Mouse (Mus musculus): ENCODE measurements at regions not wholly inside any gene's neighbourhood (a gene's known extent, or its start where the extent isn't known, plus 50 kb on each side); places are given as distances from the start of the nearest gene placed in this dataset.

- H3K4me3 ChIP-seq: no peak overlapping the region
- H3K27ac ChIP-seq: no peak overlapping the region
- no peak for DNase-seq (ENCODE audit: low spot score in 2 of 2)
- TF ChIP-seq CTCF (conservative IDR thresholded peaks at IDR 0.05): no peak
Observed at GRCm38 (mm10) chr3:133877310-133877709, 332.4 kb upstream of the Tet2 start.

- Histone ChIP-seq H3K4me3 (no peak overlapping the region), H3K27ac (no peak overlapping the region)
- no peak for TF ChIP-seq CTCF (conservative IDR thresholded peaks at IDR 0.05)
Observed at GRCm38 (mm10) chr3:133880626-133881025, 335.7 kb upstream of the Tet2 start.

GRCm38 (mm10) chr3:133901931-133902330 is 334.4 kb upstream of the Cxxc4 start:
- no peak overlapping the region for H3K4me3 ChIP-seq
- no peak overlapping the region for H3K27ac ChIP-seq
- no peak for TF ChIP-seq CTCF (conservative IDR thresholded peaks at IDR 0.05)
- DNase-seq (ENCODE audit: low spot score in 2 of 2): no peak

More at GRCm38 (mm10) chr3:133880626-133881025, 335.7 kb upstream of the Tet2 start:
- DNase-seq (ENCODE audit: low spot score in 2 of 2): no peak

GRCm38 (mm10) chr3:133922200-133922599 is 314.1 kb upstream of the Cxxc4 start:
- Histone ChIP-seq H3K27ac (no peak overlapping the region), H3K4me3 (no peak overlapping the region)
- no peak for TF ChIP-seq CTCF (conservative IDR thresholded peaks at IDR 0.05)
- DNase-seq (ENCODE audit: low spot score in 2 of 2): no peak

- Histone ChIP-seq H3K27ac (no peak overlapping the region), H3K4me3 (no peak overlapping the region)
- no peak for TF ChIP-seq CTCF (conservative IDR thresholded peaks at IDR 0.05)
- DNase-seq (ENCODE audit: low spot score in 2 of 2): no peak
Observed at GRCm38 (mm10) chr3:133965322-133965721, 271.0 kb upstream of the Cxxc4 start.

- no peak for TF ChIP-seq CTCF (conservative IDR thresholded peaks at IDR 0.05)
- DNase-seq (ENCODE audit: low spot score in 2 of 2): no peak
- no peak overlapping the region for H3K27ac ChIP-seq
- H3K4me3 ChIP-seq: no peak overlapping the region
Observed at GRCm38 (mm10) chr3:133968176-133968575, 268.1 kb upstream of the Cxxc4 start.

- DNase-seq (ENCODE audit: low spot score in 2 of 2): no peak
- Histone ChIP-seq H3K4me3 (no peak overlapping the region), H3K27ac (no peak overlapping the region)
- no peak for TF ChIP-seq CTCF (conservative IDR thresholded peaks at IDR 0.05)
Observed at GRCm38 (mm10) chr3:133972774-133973173, 263.5 kb upstream of the Cxxc4 start.

- TF ChIP-seq CTCF (conservative IDR thresholded peaks at IDR 0.05): no peak
- H3K4me3 ChIP-seq: no peak overlapping the region
- no peak overlapping the region for H3K27ac ChIP-seq
- no peak for DNase-seq (ENCODE audit: low spot score in 2 of 2)
Observed at GRCm38 (mm10) chr3:133987681-133988080, 248.6 kb upstream of the Cxxc4 start.

GRCm38 (mm10) chr3:133993971-133994370 is 242.3 kb upstream of the Cxxc4 start:
- DNase-seq (ENCODE audit: low spot score in 2 of 2): peak in 1 of 2 experiments; percentile 10
- H3K27ac ChIP-seq: no peak overlapping the region
- H3K4me3 ChIP-seq: no peak overlapping the region
- TF ChIP-seq CTCF (conservative IDR thresholded peaks at IDR 0.05): no peak

- Histone ChIP-seq H3K27ac (no peak overlapping the region), H3K4me3 (no peak overlapping the region)
- no peak for DNase-seq (ENCODE audit: low spot score in 2 of 2)
- no peak for TF ChIP-seq CTCF (conservative IDR thresholded peaks at IDR 0.05)
Observed at GRCm38 (mm10) chr3:133999965-134000364, 236.3 kb upstream of the Cxxc4 start.

GRCm38 (mm10) chr3:134000595-134000994 is 235.7 kb upstream of the Cxxc4 start:
- no peak overlapping the region for H3K4me3 ChIP-seq
- no peak overlapping the region for H3K27ac ChIP-seq
- no peak for TF ChIP-seq CTCF (conservative IDR thresholded peaks at IDR 0.05)
- no peak for DNase-seq (ENCODE audit: low spot score in 2 of 2)

GRCm38 (mm10) chr3:134014805-134015204 is 221.5 kb upstream of the Cxxc4 start:
- no peak for DNase-seq (ENCODE audit: low spot score in 2 of 2)
- Histone ChIP-seq H3K27ac (no peak overlapping the region), H3K4me3 (no peak overlapping the region)

GRCm38 (mm10) chr3:134015412-134015811 is 220.9 kb upstream of the Cxxc4 start:
- no peak overlapping the region for H3K4me3 ChIP-seq
- H3K27ac ChIP-seq: no peak overlapping the region
- TF ChIP-seq CTCF (conservative IDR thresholded peaks at IDR 0.05): no peak
- DNase-seq (ENCODE audit: low spot score in 2 of 2): no peak

More at GRCm38 (mm10) chr3:134014805-134015204, 221.5 kb upstream of the Cxxc4 start:
- TF ChIP-seq CTCF (conservative IDR thresholded peaks at IDR 0.05): no peak

- no peak overlapping the region for H3K27ac ChIP-seq
Observed at GRCm38 (mm10) chr3:134033862-134034261, 202.4 kb upstream of the Cxxc4 start.

More at GRCm38 (mm10) chr3:134033862-134034261, 202.4 kb upstream of the Cxxc4 start:
- TF ChIP-seq CTCF (conservative IDR thresholded peaks at IDR 0.05): no peak
- no peak overlapping the region for H3K4me3 ChIP-seq
- peak; percentile 15 to 34 for DNase-seq (ENCODE audit: low spot score in 2 of 2)

Measured in layer of hippocampus, adult 2 months (tissue).